Mouse (Mus musculus): ENCODE results near the gene Ncapd2. TPM values are rescaled to one million over a fixed set of nuclear protein-coding genes. Genes with fewer than 3 reads are reported as not detected.

Ncapd2 gene
- total and polyA plus RNA-seq, 2 experiments from 2014 or later = 25.8 to 43.5 TPM

DNA sequence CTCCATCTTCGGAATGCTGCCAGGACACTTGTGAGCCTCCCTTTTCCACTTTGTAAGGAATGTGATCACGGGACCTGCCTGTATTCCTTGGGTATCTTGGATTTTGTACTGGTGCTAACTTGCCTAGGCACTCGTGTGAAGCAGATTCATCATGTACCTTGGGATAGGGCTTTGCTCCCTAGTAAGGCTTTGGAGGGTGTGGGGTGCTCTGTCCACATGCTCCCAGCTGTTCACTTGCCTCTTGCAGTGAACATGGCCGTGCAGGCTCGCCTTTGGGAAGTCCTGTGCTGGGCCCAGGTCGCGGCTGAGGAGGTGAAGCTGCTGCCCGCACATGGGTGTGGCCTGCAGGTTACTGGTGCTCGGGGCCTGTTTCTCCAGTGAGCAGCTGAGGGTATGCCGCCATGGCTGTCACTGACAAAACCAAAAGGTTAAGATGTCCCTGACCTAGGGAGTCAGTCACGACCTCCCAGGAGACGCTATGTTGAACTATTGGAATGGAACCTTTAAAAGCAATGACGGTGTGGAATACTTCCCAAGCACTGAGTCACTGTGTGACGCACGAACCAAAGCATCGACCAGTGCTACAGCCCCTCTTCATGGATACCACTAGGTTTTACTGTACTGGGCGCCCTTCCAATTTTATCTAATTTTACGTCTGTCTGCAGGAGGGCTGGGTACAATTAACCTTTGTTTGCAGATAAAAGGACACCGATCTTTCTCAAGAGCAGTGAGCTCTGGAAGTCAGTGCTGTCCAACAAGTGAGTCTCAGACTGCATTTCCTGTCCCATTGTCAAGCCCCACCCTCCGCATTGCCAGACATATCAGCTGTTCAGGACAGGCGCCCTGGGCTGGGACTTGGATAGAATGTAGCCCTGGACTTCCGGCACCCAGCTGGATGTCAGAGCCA is 30.4 kb downstream of the Ncapd2 start:
- 15% methylated on average over 22 of the region's 22 CpGs for WGBS
- Histone ChIP-seq H3K27ac (ENCODE audit: low read depth, low read length) (peak overlapping the region; percentile 29; the same call in 1 of the 2 replicates), H3K9ac (no peak overlapping the region), H3K4me3 (ENCODE audit: low read depth, low read length) (no peak overlapping the region), H3K4me1 (ENCODE audit: insufficient read depth) (peaks cover 10% of the 10 kb centered on the region), H3K9me3 (ENCODE audit: low read length) (no peaks in the 10 kb centered on the region), H3K4me2 (ENCODE audit: low read depth) (no peak overlapping the region), H3K36me3 (ENCODE audit: insufficient read depth) (peaks cover 45% of the 10 kb centered on the region), H3K27me3 (ENCODE audit: insufficient read depth, low read length) (no peaks in the 10 kb centered on the region)
- DNase-seq = peak; percentile 31
- no peak for ATAC-seq
- no peak for TF ChIP-seq CTCF (IDR thresholded peaks at IDR 0.05; ENCODE audit: low read depth)

DNA sequence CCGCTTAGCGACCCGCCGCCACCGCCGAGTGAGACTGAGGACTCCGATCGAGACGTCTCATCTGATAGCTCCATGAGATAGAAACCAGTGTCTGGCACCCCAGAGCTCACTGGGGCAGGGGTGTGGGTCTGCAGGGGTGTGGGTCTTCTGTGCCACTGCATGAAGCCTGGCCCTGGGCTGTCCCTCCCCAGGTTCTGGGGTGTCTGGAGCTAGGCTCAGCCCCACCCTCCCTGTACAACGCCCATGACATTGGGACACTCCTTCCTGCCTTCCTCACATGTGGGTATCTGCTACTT is 31.0 kb downstream of the Ncapd2 start:
- Histone ChIP-seq H3K27ac (ENCODE audit: low read depth, low read length) (peak overlapping the region; percentile 21; the same call in 1 of the 2 replicates), H3K4me3 (ENCODE audit: low read depth, low read length) (no peak overlapping the region), H3K27me3 (ENCODE audit: insufficient read depth, low read length) (no peaks in the 10 kb centered on the region), H3K36me3 (ENCODE audit: insufficient read depth) (peaks cover 49% of the 10 kb centered on the region), H3K9ac (no peak overlapping the region), H3K4me1 (ENCODE audit: insufficient read depth) (peaks cover 10% of the 10 kb centered on the region), H3K4me2 (ENCODE audit: low read depth) (no peak overlapping the region), H3K9me3 (ENCODE audit: low read length) (no peaks in the 10 kb centered on the region)
- DNase-seq = no peak
- ATAC-seq = no peak
- WGBS = 35% methylated on average over 10 of the region's 10 CpGs
- TF ChIP-seq CTCF (IDR thresholded peaks at IDR 0.05; ENCODE audit: low read depth) = no peak

DNA sequence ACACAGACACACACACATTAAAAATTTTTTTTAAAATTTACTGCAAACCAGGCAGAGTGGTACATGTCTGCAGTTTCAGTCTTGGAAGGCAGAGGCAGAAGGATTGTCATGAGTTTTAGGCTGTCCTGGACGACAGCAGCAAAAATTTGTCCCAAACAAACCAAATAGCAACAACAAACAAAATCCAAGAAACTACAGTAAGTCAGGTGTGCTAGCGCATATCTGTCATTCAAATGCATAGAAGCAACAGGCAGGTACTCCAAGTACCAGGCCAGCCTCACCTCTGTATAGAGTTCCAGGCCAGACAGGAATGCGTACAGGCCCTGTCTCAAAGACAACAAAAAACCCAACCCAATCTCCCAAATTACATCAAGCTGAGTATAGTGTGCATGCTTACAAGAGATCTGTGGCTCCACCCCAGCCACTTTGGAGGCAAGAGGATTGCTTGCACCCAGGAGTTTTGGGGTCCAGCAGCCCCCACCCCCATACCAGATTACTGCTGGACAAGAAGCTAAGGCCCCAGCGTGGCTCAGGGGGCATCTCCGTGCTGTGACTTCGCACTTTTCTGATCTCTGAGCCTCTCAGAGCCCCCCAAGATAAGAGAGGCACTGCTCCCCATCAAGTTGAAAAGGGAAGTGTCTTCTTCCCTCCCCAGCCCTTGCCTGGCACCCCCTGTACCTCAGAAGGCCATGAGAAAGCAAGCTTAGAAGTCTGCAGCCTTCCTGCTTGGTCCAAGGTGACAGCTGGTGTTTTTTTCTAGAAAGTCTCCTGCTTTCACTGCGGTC is 31.5 kb downstream of the Ncapd2 start:
- Histone ChIP-seq H3K9me3 (ENCODE audit: low read length) (no peaks in the 10 kb centered on the region), H3K4me2 (ENCODE audit: low read depth) (no peak overlapping the region), H3K36me3 (ENCODE audit: insufficient read depth) (peaks cover 53% of the 10 kb centered on the region), H3K27me3 (ENCODE audit: insufficient read depth, low read length) (no peaks in the 10 kb centered on the region), H3K27ac (ENCODE audit: low read depth, low read length) (peak overlapping the region; percentile 21; the same call in 1 of the 2 replicates), H3K9ac (no peak overlapping the region), H3K4me1 (ENCODE audit: insufficient read depth) (peaks cover 10% of the 10 kb centered on the region), H3K4me3 (ENCODE audit: low read depth, low read length) (no peak overlapping the region)
- WGBS = 80% methylated on average over 7 of the region's 7 CpGs
- no peak for ATAC-seq
- no peak for TF ChIP-seq CTCF (IDR thresholded peaks at IDR 0.05; ENCODE audit: low read depth)
- DNase-seq = no peak

DNA sequence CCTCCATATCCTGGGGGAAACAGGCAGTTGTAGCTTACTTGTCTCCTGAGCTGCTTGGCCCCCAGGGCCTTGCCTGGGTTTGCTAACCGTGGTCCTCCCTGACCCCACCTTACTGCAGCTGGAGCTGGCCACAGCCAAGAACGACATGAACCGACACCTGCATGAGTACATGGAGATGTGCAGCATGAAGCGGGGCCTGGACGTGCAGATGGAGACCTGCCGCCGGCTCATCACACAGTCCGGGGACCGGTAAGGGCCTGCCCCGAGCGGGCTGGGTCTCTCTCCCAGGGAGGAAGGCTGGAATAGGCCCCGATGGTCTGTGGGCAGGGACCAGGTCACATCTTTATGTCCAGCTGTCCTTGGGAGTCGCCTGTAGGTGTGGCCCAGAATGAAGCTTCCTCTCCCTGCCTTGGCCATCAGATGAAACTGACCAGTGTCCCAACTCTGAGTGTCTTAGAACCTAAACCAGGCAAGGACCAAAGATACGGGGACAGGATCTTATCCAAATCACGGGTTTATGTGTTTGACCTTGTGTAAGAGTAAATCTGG is 32.5 kb downstream of the Ncapd2 start:
- Histone ChIP-seq H3K4me2 (ENCODE audit: low read depth) (no peak overlapping the region), H3K27ac (ENCODE audit: low read depth, low read length) (no peak overlapping the region), H3K4me1 (ENCODE audit: insufficient read depth) (peaks cover 8% of the 10 kb centered on the region), H3K9me3 (ENCODE audit: low read length) (no peaks in the 10 kb centered on the region), H3K36me3 (ENCODE audit: insufficient read depth) (peaks cover 54% of the 10 kb centered on the region), H3K9ac (no peak overlapping the region), H3K27me3 (ENCODE audit: insufficient read depth, low read length) (no peaks in the 10 kb centered on the region), H3K4me3 (ENCODE audit: low read depth, low read length) (no peak overlapping the region)
- ATAC-seq (no peak), DNase-seq (no peak)
- TF ChIP-seq CTCF (IDR thresholded peaks at IDR 0.05; ENCODE audit: low read depth) = no peak
- 88% methylated on average over 15 of the region's 15 CpGs for WGBS

DNA sequence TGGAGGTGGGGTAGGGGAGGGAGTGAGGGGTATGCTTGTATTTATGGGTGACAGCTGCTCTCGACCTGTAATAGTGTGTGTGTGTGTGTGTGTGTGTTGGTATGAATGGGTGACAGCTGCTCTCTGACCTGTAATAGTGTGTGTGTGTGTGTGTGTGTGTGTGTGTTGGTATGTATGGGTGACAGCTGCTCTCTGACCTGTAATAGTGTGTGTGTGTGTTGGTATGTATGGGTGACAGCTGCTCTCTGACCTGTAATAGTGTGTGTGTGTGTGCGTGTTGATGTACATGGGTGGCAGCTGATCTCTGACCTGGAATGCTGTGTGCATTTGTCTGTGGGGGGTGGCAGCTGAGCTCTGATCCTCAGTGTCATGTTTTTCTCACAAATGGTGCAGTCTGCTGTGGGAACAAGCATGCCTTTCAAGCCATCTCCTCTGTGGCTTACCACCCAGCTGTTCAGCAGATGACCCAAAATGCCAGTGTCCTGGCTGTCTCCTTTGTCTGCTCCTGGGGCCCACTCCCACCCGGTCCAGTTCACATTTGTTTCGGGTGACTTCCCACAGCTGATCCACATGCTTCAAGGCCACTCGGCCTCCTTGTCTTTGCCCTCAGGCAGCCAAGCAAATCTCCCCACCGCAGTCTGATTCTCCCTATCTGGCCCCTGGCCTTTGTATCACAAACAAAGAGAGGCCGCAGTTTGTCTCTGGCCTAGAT is 34.4 kb downstream of the Ncapd2 start:
- H3K36me3 ChIP-seq (ENCODE audit: insufficient read depth) = peaks cover 72% of the 10 kb centered on the region

DNA sequence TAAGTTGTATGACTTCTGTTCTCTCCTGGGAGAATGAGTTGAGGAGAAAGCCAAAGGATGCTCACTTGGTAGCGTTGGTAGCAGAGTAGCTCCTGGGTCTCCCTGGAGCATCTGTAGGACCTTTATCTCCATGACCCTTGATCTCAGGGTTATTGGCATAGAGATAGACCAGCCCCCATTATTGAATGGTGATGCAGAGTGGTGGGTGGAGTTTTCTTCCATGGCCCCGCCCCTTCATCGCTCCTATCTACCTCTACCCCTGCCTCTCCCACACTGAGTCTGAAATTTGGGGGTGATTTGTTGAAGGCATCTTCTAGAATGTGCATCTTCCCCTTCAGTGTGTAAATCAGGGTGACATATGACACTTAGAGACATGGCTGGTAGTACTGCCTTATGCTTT is 35.0 kb downstream of the Ncapd2 start:
- Histone ChIP-seq H3K36me3 (ENCODE audit: insufficient read depth) (peaks cover 74% of the 10 kb centered on the region), H3K4me1 (ENCODE audit: insufficient read depth) (no peaks in the 10 kb centered on the region), H3K4me2 (ENCODE audit: low read depth) (no peak overlapping the region), H3K27ac (ENCODE audit: low read depth, low read length) (no peak overlapping the region), H3K27me3 (ENCODE audit: insufficient read depth, low read length) (no peaks in the 10 kb centered on the region), H3K9ac (no peak overlapping the region), H3K4me3 (ENCODE audit: low read depth, low read length) (no peak overlapping the region), H3K9me3 (ENCODE audit: low read length) (no peaks in the 10 kb centered on the region)
- 84% methylated on average over 3 of the region's 3 CpGs for WGBS
- DNase-seq (no peak), ATAC-seq (no peak)
- no peak for TF ChIP-seq CTCF (IDR thresholded peaks at IDR 0.05; ENCODE audit: low read depth)

More for the DNA sequence above, 34.4 kb downstream of the Ncapd2 start:
- no peak for TF ChIP-seq CTCF (IDR thresholded peaks at IDR 0.05; ENCODE audit: low read depth)
- no peak overlapping the region for H3K27ac ChIP-seq (ENCODE audit: low read depth, low read length)
- no peak overlapping the region for H3K4me2 ChIP-seq (ENCODE audit: low read depth)
- no peak for DNase-seq
- ATAC-seq = no peak
- WGBS = 36% methylated on average over 7 of the region's 7 CpGs
- no peaks in the 10 kb centered on the region for H3K27me3 ChIP-seq (ENCODE audit: insufficient read depth, low read length)
- H3K4me1 ChIP-seq (ENCODE audit: insufficient read depth) = no peaks in the 10 kb centered on the region
- no peak overlapping the region for H3K9ac ChIP-seq
- no peak overlapping the region for H3K4me3 ChIP-seq (ENCODE audit: low read depth, low read length)
- H3K9me3 ChIP-seq (ENCODE audit: low read length) = no peaks in the 10 kb centered on the region

Data from forebrain, postnatal 0 days (tissue).